Mouse (Mus musculus) cerebral cortex, adult 2 months (tissue): Measurements from ENCODE around the gene Nfkbia.

ENCODE experiments used
- WGBS: fragments of 180-500 bp; shearing (Covaris S2); methylation state at CpG from one replicate; pipeline ENCODE4 v1.1.7; 2018; 5-methylcytosine and 5-hydroxymethylcytosine counted together

Gene Nfkbia

DNA sequence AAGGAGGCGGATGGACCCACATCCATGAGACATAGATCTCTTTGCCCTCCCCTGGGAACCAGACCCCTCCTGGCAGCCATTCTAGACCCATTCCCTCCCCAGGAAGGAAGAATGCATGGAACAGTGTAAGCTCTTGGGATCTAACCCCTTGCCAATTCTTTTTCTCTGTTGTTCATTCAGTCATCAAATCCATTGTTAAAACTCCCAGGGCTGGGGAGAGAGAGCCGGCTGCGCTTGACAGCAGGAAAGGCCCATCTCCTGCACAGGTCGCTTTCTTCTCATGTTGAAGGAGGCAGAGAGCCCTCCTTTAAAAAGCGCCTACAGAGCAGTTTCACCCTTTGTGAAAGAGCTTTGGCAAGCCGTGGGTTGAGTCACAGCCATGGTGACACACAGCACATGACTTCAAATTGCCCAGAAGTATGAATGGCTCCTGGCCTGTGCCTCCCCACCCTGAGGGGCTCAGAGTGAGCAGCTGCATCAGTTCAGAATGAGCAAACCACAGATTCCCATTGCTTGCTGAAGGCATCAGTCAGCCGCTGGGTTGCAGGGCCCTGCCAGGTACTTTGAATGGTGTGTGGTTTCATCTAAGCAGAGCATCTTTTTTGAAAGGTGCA is 26.3 kb downstream of the Nfkbia start:
- WGBS = 54% methylated on average over 7 of the region's 7 CpGs

GRCm38 (mm10) chr12:55465401-55465983 is 27.0 kb downstream of the Nfkbia start:
- 67% methylated on average over 17 of the region's 17 CpGs for WGBS

- WGBS = 27% methylated on average over 14 of the region's 14 CpGs
These were observed 27.5 kb downstream of the Nfkbia start for GRCm38 (mm10) chr12:55464846-55465361.

DNA sequence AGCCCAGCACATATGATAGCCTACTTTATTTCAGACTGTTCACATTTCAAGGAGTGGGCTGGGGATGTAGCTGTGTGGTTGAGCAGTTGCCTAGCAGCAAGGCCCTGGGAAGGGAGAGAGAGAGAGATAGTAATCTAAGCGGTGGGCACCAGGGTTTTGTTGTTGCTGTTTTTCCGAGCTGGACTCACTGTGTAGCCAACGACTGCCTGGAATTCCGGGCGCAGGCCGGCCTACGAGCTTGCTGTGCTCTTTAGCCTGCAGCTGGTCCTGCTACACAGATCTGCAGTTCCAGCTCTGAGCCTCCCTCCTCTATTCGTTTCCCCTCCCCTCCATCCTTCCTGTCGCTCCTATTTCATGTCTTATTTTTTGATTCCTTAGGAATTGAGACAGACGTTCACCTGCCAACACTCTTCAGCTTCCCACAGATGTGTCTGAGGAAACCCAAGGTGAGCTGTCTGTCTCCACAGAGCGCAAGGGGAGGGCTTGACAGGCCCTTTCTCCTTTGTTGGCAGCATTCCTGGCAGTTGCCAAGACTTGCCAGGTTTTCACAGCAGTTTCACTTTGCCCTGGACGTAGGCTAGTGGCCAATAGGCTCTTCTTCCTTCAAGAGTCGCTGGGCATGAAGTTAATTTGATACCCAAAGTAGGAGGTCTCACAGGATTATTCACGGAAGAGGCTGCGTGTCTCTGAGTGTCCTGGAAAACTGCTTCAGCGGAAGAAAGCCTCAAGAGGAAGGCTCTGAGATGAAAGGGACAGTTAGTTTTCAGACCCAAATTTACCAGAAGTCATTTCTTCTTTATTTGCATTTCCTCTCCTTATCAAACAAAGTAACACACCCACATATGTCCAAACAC is 28.2 kb downstream of the Nfkbia start:
- 18% methylated on average over 16 of the region's 16 CpGs for WGBS

GRCm38 (mm10) chr12:55463087-55463486 is 29.4 kb downstream of the Nfkbia start:
- WGBS = 61% methylated on average over 5 of the region's 5 CpGs

DNA sequence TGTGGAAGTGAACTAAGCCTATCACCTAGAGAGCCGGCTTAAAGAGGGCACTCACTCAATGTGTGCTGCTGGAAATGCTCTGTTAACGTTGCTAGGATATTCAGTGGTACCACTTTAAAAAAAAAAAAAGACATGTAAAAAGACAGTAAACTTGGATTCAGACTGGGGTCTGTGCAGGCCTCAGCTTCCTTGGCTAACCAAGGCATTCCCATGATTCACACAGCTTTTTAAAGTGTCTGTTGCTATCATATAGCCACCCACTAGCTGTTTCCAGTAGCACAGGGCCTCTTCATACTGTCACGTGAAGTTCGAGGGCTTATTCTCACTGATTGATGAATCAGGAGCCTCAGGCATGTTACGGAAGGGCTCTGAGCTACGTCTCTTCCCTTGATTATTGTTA is 30.0 kb downstream of the Nfkbia start:
- WGBS = 48% methylated on average over 6 of the region's 6 CpGs

DNA sequence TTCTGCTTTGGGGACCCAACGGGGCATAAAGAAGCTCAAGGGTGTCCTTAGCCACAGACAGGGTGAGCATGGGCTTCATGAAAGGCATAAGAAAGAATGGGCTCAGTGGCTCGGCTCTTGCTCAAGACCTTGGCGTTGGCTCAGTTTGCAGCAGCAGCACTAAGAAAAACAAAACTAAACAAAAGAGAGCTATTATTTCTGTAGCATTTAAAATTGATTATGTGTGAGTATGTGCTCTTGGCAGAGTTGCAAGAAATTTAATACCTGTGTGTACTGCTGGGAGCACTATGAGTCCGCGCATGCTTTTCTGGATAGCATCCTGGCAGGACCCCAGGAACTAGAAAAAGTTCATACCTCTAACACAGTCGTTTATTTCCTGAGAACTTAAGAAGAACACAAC is 30.7 kb downstream of the Nfkbia start:
- WGBS = 63% methylated on average over 6 of the region's 6 CpGs

DNA sequence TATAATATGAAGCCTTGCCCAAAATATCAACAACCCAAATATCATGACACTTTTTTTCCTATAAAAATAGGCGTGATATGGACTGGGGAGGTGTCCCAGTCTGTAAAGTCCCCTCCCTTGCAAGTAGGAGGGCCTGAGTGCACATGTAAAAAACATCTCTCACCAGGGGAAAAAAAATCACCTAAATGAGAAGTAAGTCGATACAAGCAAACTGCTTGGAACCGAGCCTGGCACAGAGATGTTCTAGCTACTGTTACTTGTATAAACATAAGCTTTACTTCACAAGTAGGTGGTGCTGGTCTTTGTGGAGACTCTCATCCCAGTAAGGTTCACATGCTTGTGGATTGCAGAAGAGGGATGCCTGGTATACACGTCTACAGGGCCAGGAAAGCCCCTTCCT is 31.5 kb downstream of the Nfkbia start:
- WGBS = 42% methylated on average over 4 of the region's 4 CpGs

DNA sequence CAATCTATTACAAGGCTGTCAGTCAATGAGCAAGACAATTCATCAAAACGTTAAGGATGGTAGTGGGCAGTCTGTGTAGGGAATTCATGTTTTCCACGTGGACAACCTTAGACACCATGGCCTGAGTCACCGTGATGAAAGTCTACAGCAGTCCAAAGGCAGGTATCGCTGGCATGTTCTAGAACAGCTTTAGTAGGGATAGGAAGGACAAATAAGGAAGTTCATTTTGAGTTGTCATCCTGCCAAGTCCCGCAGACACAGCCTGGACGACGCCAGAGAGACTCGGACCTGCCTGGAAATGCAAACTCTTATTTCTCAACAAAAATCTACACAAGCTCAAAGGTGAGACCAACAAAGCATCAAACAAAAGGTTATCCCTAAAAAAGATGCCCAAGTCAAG is 32.7 kb downstream of the Nfkbia start:
- WGBS = 63% methylated on average over 8 of the region's 8 CpGs

GRCm38 (mm10) chr12:55456893-55457292 is 35.6 kb downstream of the Nfkbia start:
- WGBS = 47% methylated on average over 5 of the region's 5 CpGs

DNA sequence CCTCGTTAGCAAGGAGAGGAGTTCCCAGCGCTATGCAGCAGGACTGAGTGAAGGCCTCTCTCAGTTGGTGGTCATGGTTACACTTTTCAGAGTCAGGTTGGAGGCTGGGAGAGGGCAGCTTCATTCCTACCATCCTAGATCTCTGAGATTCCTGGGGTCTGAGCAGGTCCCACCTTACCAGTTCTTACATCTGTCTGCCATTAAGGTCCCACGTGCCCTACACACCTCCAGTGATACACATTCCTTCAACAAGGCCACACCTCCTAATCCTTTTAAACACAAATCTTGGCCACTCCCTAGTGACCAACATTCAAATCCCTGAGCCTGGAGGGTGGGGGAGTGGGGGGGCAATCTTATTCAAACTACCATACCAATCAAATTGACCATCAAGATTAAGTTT is 36.3 kb downstream of the Nfkbia start:
- 90% methylated on average over 3 of the region's 3 CpGs for WGBS

GRCm38 (mm10) chr12:55455206-55455605 is 37.2 kb downstream of the Nfkbia start:
- WGBS = 68% methylated on average over 10 of the region's 10 CpGs

DNA sequence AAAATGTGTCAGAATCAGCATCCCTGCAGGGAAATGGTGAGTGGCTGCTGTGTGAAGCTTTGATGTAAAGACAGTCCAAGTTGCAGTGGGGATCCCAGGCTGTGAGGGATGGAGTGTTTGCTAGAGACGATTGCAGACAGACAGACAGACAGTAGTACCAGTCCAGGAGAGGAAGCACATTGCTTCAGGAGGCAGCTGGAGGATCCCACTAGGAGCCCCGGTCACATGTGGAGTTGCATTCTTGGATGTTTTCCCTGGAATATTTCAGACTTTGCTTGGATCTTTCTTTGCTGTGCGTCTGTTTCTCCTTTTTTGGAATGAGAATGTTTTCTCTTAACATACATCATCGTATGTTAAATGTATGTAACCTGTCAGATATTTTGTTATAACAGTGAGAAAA is 38.5 kb downstream of the Nfkbia start:
- 50% methylated on average over 4 of the region's 4 CpGs for WGBS

DNA sequence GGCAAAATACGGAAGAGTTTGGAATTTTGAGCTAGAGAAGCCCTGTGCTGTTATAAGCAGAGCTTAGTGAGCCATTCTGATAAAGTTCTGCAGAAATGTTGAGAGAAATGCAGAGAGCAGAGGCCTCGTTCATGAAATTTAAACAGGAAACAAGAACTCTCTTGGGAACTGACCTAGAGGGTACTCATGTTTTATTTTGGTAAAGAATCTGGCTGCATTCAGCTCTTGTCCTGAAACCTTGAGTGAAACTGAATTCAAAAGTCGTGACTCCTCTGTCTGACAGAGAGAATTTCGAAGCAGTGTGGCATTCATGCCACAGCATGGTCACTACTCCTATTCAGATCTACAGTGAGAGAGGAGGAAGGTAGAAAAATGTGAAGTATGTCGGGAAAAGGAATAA is 39.6 kb downstream of the Nfkbia start:
- WGBS = 71% methylated on average over 5 of the region's 5 CpGs

DNA sequence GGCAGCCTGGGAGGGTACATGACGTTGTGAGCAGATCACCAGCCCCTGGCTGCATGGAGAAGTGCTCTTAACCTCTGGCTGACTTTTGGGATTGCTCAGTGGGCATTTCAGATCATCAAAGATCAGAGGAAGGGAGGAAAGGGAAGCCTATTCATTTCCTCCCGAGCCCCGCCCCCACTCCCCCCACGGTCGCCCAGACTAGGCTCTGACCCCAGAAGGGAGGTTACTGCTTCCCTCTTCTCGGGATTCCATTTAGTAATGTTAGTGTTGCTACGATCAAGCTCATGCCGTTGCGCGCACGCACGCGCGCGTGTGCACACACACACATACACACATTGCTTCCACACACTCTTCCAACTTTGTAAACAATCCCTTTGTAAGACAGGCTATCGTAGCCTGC is 42.0 kb downstream of the Nfkbia start:
- WGBS = 71% methylated on average over 16 of the region's 16 CpGs

GRCm38 (mm10) chr12:55449048-55449447 is 43.4 kb downstream of the Nfkbia start:
- 98% methylated on average over 2 of the region's 2 CpGs for WGBS

- WGBS = 94% methylated on average over 2 of the region's 2 CpGs
These were observed 44.0 kb downstream of the Nfkbia start for GRCm38 (mm10) chr12:55448457-55448856.

DNA sequence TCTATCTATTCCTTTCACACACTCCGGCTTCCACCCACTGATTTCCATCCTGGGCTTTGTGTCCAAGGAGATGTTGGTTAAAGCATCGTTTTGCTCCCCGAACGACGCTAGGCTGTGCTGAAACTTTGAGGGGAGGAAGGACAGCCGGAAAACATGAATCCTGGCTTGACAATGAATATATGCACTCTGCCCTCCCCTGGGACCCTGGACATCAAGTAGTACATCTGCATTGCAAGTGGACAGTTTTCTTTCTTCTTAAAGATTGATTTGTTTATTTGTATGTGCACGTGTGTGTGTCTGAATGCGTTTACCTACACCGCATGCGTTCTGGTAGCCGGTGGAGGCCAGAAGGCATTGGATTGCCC is 45.1 kb downstream of the Nfkbia start:
- 51% methylated on average over 11 of the region's 11 CpGs for WGBS

- WGBS = 6% methylated on average over 13 of the region's 13 CpGs
These were observed 45.6 kb downstream of the Nfkbia start for GRCm38 (mm10) chr12:55446746-55447395.

DNA sequence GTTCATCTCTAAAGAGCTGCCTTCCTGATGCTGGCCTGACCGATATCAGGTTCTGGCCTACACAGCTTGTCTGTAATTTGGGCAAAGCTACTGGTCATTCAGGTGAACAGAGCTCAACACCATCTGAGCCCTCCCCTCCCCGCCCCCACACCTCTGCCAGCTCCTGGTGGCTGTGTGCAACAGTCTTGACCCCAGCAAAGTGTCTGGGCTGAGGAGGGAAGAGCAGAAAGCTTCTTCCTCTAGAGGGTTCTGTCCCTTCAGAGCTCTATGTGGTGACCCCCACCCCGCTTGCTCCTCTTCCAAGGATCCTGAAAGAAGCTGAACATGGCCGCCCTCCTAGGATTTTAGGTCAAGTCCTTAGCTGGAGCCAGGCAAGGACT is 46.1 kb downstream of the Nfkbia start:
- 60% methylated on average over 4 of the region's 4 CpGs for WGBS

DNA sequence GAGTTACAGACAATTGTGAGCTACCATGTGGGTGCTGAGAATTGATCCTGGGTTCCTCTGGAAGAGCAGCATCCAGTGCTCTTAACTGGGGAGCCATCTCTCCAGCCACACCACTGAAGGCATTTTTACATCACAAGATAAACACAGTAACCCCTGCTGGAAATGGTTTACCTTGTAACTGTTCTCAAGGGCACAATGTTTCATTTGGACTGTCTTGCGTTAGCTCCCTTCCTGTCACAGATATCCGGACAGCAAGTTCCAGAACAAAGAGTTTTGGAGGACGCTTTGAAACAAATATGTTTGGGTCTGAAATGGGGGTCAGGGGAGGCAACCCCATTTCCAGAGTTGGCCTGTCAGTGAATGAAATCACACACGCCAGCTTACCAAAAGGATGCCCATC is 46.9 kb downstream of the Nfkbia start:
- WGBS = 82% methylated on average over 4 of the region's 4 CpGs

- WGBS = 89% methylated on average over 4 of the region's 4 CpGs
These were observed 48.4 kb downstream of the Nfkbia start for GRCm38 (mm10) chr12:55444031-55444451.
